Mouse (Mus musculus) hindbrain, postnatal 0 days (tissue): ENCODE results near the gene Adh6a. TPM values are rescaled to one million over a fixed set of nuclear protein-coding genes. Genes with fewer than 3 reads are reported as not detected.
"Not testable (repeated sequence)": the region's sequence is repeated elsewhere in the genome, so short reads cannot be mapped to it uniquely, and the experiment has no call there.

Experiments used
- ATAC-seq: fragments of 200-750 bp; cut with Nextera tagmentation; 2 replicates; pipeline ENCODE4 v1.8.0; 2017; ENCODE audit warnings: mild to moderate bottlenecking, moderate TSS enrichment, moderate library complexity
- DNase-seq: peaks from one replicate; pipeline ENCODE4 v3.0.0-alpha.2; 2015; ENCODE audit warnings: low spot score
- H3K27ac ChIP-seq: fragments of 300-500 bp; sonication (generic); 2 replicates; pipeline ENCODE4 v1.5.1; 2014; ENCODE audit warnings: mild to moderate bottlenecking
- H3K27me3 ChIP-seq: fragments of 300-500 bp; sonication (generic); 2 replicates; pipeline ENCODE4 v1.6.1; 2014; ENCODE audit warnings: low read length, mixed read lengths; ENCODE audit not compliant: insufficient read depth
- H3K36me3 ChIP-seq: fragments of 300-500 bp; sonication (generic); 2 replicates; pipeline ENCODE4 v1.6.1; 2014; ENCODE audit warnings: low read length, mixed read lengths; ENCODE audit not compliant: insufficient read depth
- H3K4me1 ChIP-seq: fragments of 300-500 bp; sonication (generic); 2 replicates; pipeline ENCODE4 v1.6.1; 2014; ENCODE audit warnings: antibody characterized with exemption, low read length, mixed read lengths; ENCODE audit not compliant: insufficient read depth
- H3K4me2 ChIP-seq: fragments of 300-500 bp; sonication (generic); 2 replicates; pipeline ENCODE4 v1.6.1; 2014; ENCODE audit warnings: low read depth, mild to moderate bottlenecking, low read length, moderate library complexity, mixed read lengths
- H3K4me3 ChIP-seq: fragments of 300-500 bp; sonication (generic); 2 replicates; pipeline ENCODE4 v1.5.1; 2014; ENCODE audit warnings: low read length
- H3K9ac ChIP-seq: fragments of 300-500 bp; sonication (generic); replicated peaks from 2 replicates; pipeline ENCODE4 v1.6.1; 2014; ENCODE audit warnings: mild to moderate bottlenecking, low read length, moderate library complexity, mixed read lengths
- H3K9me3 ChIP-seq: fragments of 300-500 bp; sonication (generic); 2 replicates; pipeline ENCODE4 v1.6.1; 2016; ENCODE audit warnings: low read length, mixed read lengths
- CTCF ChIP-seq: IDR thresholded peaks from 2 replicates; pipeline ENCODE4 v1.5.1; 2016; ENCODE audit warnings: antibody characterized with exemption, control low read depth, low read depth
- WGBS: fragments of 180-500 bp; shearing (Covaris S2); extraction: QIAGEN DNeasy Blood & Tissue Kit; methylation state at CpG from one replicate; pipeline ENCODE4 v1.1.7; 2014; 5-methylcytosine and 5-hydroxymethylcytosine counted together
- polyA plus RNA-seq: library from polyadenylated mRNA; unstranded; fragments of >200 nt; fragmentation: Nextera tagmentation; extraction: Ambion mirVana; gene quantifications from 2 replicates; pipeline ENCODE4 v1.2.1, GENCODE M21; 2015
- total RNA-seq: library from RNA; depleted of rRNA; stranded (reverse); fragments of >200 nt; gene quantifications from 2 replicates; pipeline ENCODE4 v1.2.3, GENCODE M21; 2014; rRNA removed

Gene Adh6a
- total and polyA plus RNA-seq, 2 experiments from 2014 or later, result not detected

GRCm38 (mm10) chr3:138369546-138369945, 56.5 kb downstream of the Adh6a start:
- no peak for ATAC-seq
- no peak for TF ChIP-seq CTCF

DNA sequence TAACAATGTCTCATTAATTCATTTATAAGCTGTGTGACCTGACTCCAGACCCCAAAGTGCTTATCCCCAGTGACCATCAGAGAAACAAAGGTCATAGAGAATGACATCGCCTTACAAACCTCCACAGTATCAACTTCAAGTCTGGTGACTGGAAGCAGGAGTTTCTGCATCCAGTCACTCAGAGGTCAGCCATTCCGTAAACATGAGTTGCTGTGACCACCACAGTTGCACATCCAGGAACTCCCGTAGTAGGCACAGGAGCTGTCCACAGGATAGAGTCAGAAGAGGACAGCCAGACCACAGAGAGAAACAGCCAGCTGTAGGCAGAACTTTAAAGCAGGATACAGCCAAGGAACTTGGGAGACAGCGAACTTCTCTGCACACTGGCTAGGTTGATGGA, 57.2 kb downstream of the Adh6a start:
- H3K9me3 ChIP-seq, H3K4me2 ChIP-seq, H3K4me3 ChIP-seq, H3K27me3 ChIP-seq, DNase-seq, ATAC-seq, H3K4me1 ChIP-seq, H3K27ac ChIP-seq, H3K36me3 ChIP-seq, H3K9ac ChIP-seq: not testable (repeated sequence)
- whole genome bisulfite sequencing, result 81% methylated on average over 4 of the region's 4 CpGs

More at GRCm38 (mm10) chr3:138369546-138369945, 56.5 kb downstream of the Adh6a start:
- Histone ChIP-seq H3K4me3 (no peak overlapping the region), H3K4me1 (no peaks in the 10 kb centered on the region), H3K27me3 (no peaks in the 10 kb centered on the region), H3K36me3 (no peaks in the 10 kb centered on the region), H3K9me3 (no peaks in the 10 kb centered on the region), H3K9ac (no peak overlapping the region), H3K27ac (no peak overlapping the region), H3K4me2 (no peak overlapping the region)
- DNase-seq, result no peak
- WGBS, result 88% methylated on average over 1 of the region's 1 CpGs

GRCm38 (mm10) chr3:138373920-138374319, 60.8 kb downstream of the Adh6a start:
- Histone ChIP-seq H3K9ac (no peak overlapping the region), H3K36me3 (no peaks in the 10 kb centered on the region), H3K9me3 (no peaks in the 10 kb centered on the region), H3K27ac (no peak overlapping the region), H3K4me2 (no peak overlapping the region), H3K4me1 (no peaks in the 10 kb centered on the region), H3K27me3 (no peaks in the 10 kb centered on the region), H3K4me3 (no peak overlapping the region)
- TF ChIP-seq CTCF, result no peak
- no peak for DNase-seq
- no peak for ATAC-seq
- WGBS, result 81% methylated on average over 4 of the region's 4 CpGs

DNA sequence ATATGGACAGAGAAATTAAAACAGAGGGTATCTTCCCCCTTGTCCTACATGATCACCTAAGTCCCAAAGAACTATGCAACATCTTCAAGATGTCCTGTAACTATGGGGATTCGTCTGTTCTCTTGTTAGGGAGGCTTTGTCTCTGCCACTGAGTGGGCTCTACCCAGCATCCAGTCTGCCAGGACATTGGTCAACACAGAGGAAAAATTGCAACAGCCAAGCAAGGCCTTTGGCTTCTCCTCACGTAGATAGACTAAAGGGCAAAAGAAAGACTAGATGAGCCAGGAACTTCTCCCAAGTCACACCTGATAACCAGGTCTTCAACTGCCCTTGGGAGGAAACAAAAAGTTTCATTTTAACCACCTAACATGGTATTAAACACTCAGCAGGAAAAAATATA, 62.1 kb downstream of the Adh6a start:
- Histone ChIP-seq H3K4me1 (no peaks in the 10 kb centered on the region), H3K27ac (no peak overlapping the region), H3K4me2 (no peak overlapping the region), H3K36me3 (no peaks in the 10 kb centered on the region), H3K9ac (no peak overlapping the region), H3K9me3 (no peaks in the 10 kb centered on the region), H3K27me3 (no peaks in the 10 kb centered on the region), H3K4me3 (no peak overlapping the region)
- TF ChIP-seq CTCF, result no peak
- ATAC-seq (no peak), DNase-seq (no peak)
- 77% methylated on average over 2 of the region's 2 CpGs for WGBS

Other genes starting within 250 kb of the Adh6a start
- 0.10 and 0.22 TPM in 2 replicates for gene 1110002E22Rik, start 248.2 kb upstream of the Adh6a start, total RNA-seq
- 0.05 and 0.09 TPM in 2 replicates for gene 1110002E22Rik, start 248.2 kb upstream of the Adh6a start, polyA plus RNA-seq
- gene Gm5105, start 245.9 kb upstream of the Adh6a start, total RNA-seq, result not detected in 2 replicates
- gene Gm5105, start 245.9 kb upstream of the Adh6a start, polyA plus RNA-seq, result 0.11 and 0.18 TPM in 2 replicates
- 2.8 and 3.1 TPM in 2 replicates for gene Trmt10a, start 169.8 kb upstream of the Adh6a start, total RNA-seq
- gene Trmt10a, start 169.8 kb upstream of the Adh6a start, polyA plus RNA-seq, result 8.7 and 9.3 TPM in 2 replicates
- 3.3 and 4.5 TPM in 2 replicates for gene Mttp, start 168.3 kb upstream of the Adh6a start, total RNA-seq
- 6.3 and 6.6 TPM in 2 replicates for gene Mttp, start 168.3 kb upstream of the Adh6a start, polyA plus RNA-seq
- gene 4930579F01Rik, start 119.5 kb upstream of the Adh6a start, total RNA-seq, result not detected in 2 replicates
- 0.09 TPM in 1 of 2 replicates, not detected in the other for gene 4930579F01Rik, start 119.5 kb upstream of the Adh6a start, polyA plus RNA-seq
- 0.22 and 0.37 TPM in 2 replicates for gene Adh7, start 95.5 kb upstream of the Adh6a start, total RNA-seq
- gene Adh7, start 95.5 kb upstream of the Adh6a start, polyA plus RNA-seq, result 0.70 and 1.2 TPM in 2 replicates
- 0.97 and 1.3 TPM in 2 replicates for gene Adh1, start 52.3 kb upstream of the Adh6a start, total RNA-seq
- gene Adh1, start 52.3 kb upstream of the Adh6a start, polyA plus RNA-seq, result 3.8 and 4.5 TPM in 2 replicates
- gene Adh6b, start 28.5 kb downstream of the Adh6a start, total RNA-seq, result 0.16 TPM in 1 of 2 replicates, not detected in the other
- gene Adh6b, start 28.5 kb downstream of the Adh6a start, polyA plus RNA-seq, result 0.19 and 0.20 TPM in 2 replicates
- gene Adh4, start 102.2 kb downstream of the Adh6a start, total RNA-seq, result not detected in 2 replicates
- not detected in 2 replicates for gene Adh4, start 102.2 kb downstream of the Adh6a start, polyA plus RNA-seq
- gene Adh5, start 129.8 kb downstream of the Adh6a start, total RNA-seq, result 78.8 and 88.6 TPM in 2 replicates
- 184 and 195 TPM in 2 replicates for gene Adh5, start 129.8 kb downstream of the Adh6a start, polyA plus RNA-seq
- gene Metap1, start 176.2 kb downstream of the Adh6a start, total RNA-seq, result 46.3 and 55.0 TPM in 2 replicates
- gene Metap1, start 176.2 kb downstream of the Adh6a start, polyA plus RNA-seq, result 40.6 and 43.6 TPM in 2 replicates
- gene Eif4e, start 212.9 kb downstream of the Adh6a start, total RNA-seq, result 54.2 and 94.0 TPM in 2 replicates
- 259 and 290 TPM in 2 replicates for gene Eif4e, start 212.9 kb downstream of the Adh6a start, polyA plus RNA-seq